Mouse (Mus musculus) intestine, postnatal 0 days (tissue): ENCODE measurements around the gene Nphp1. TPM values are rescaled to one million over a fixed set of nuclear protein-coding genes. Genes with fewer than 3 reads are reported as not detected.

Experiments
- ATAC-seq: fragments of 200-750 bp; cut with Nextera tagmentation; 2 replicates; pipeline ENCODE4 v1.8.0; 2017; ENCODE audit warnings: mild to moderate bottlenecking, moderate TSS enrichment, moderate library complexity
- H3K27ac ChIP-seq: fragments of 300-500 bp; sonication (generic); 2 replicates; pipeline ENCODE4 v1.5.1; 2014; ENCODE audit warnings: mild to moderate bottlenecking, low read depth, low read length, moderate library complexity
- H3K27me3 ChIP-seq: fragments of 300-500 bp; sonication (generic); replicated peaks from 2 replicates; pipeline ENCODE4 v1.6.1; 2014; ENCODE audit warnings: low read length, mixed read lengths; ENCODE audit not compliant: control insufficient read depth, insufficient read depth
- H3K36me3 ChIP-seq: fragments of 300-500 bp; sonication (generic); 2 replicates; pipeline ENCODE4 v1.6.1; 2014; ENCODE audit warnings: mild to moderate bottlenecking, moderate library complexity; ENCODE audit not compliant: control insufficient read depth, insufficient read depth
- H3K4me1 ChIP-seq: fragments of 300-500 bp; sonication (generic); replicated peaks from 2 replicates; pipeline ENCODE4 v1.6.1; 2014; ENCODE audit warnings: antibody characterized with exemption, low read length, mixed read lengths; ENCODE audit not compliant: control insufficient read depth, insufficient read depth
- H3K4me2 ChIP-seq: fragments of 300-500 bp; sonication (generic); replicated peaks from 2 replicates; pipeline ENCODE4 v1.6.1; 2014; ENCODE audit warnings: low read depth, mild to moderate bottlenecking, moderate library complexity
- H3K4me3 ChIP-seq: fragments of 300-500 bp; sonication (generic); 2 replicates; pipeline ENCODE4 v1.5.1; 2014; ENCODE audit warnings: low read depth, low read length
- H3K9ac ChIP-seq: fragments of 300-500 bp; sonication (generic); 2 replicates; pipeline ENCODE4 v1.6.1; 2014; ENCODE audit warnings: mild to moderate bottlenecking, low read depth, low read length
- H3K9me3 ChIP-seq: fragments of 300-500 bp; sonication (generic); 2 replicates; pipeline ENCODE4 v1.6.1; 2016; ENCODE audit warnings: mixed run types; ENCODE audit not compliant: control insufficient read depth
- CTCF ChIP-seq: sonication (generic); IDR thresholded peaks from 2 replicates; pipeline ENCODE4 v1.5.1; 2016; ENCODE audit warnings: low read depth, mild to moderate bottlenecking, control low read depth, antibody characterized with exemption, moderate library complexity
- WGBS: fragments of 180-500 bp; shearing (Covaris S2); extraction: QIAGEN DNeasy Blood & Tissue Kit; methylation state at CpG from one replicate; pipeline ENCODE4 v1.1.7; 2014; 5-methylcytosine and 5-hydroxymethylcytosine counted together
- polyA plus RNA-seq: library from polyadenylated mRNA; unstranded; fragments of >200 nt; fragmentation: Nextera tagmentation; extraction: Ambion mirVana; gene quantifications from 2 replicates; pipeline ENCODE4 v1.2.1, GENCODE M21; 2015

Nphp1 gene
- polyA plus RNA-seq, 1 experiment from 2014 or later, result 13.0 TPM

GRCm38 (mm10) chr2:127789651-127790270 lies 1.1 kb upstream of the Nphp1 start:
- Histone ChIP-seq H3K4me1 (peaks cover 8% of the 10 kb centered on the region; the same call in 1 of the 2 replicates), H3K27me3 (no peaks in the 10 kb centered on the region), H3K27ac (no peak overlapping the region), H3K9ac (0 out of 2 replicates have a peak overlapping the region, but pooled peaks have one; percentile 69), H3K4me2 (peak overlapping the region; percentile 80), H3K9me3 (no peaks in the 10 kb centered on the region), H3K4me3 (peak overlapping the region; percentile 69), H3K36me3 (no peaks in the 10 kb centered on the region)
- 24% methylated on average over 9 of the region's 9 CpGs for WGBS
- ATAC-seq, result no peak
- no peak for TF ChIP-seq CTCF

DNA sequence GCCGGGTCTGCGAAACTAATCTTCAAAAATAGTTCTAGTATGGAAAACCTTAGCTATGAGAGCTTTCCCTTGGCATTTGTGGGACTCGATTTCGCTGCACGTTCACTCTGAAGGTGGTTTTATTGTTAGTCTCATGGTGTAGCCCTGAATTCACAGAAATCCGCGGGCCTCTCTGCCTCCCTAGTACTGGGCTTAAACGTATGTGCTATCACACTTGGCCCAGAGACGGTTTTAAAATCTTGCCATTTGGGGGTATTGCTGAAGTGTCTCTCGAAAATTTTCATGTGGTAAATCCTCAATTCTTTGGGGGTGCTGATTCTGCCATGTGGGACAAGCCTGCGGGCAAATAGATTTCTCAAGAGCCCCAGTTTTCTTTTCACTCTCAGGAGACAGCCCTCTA lies 441 bp upstream of the Nphp1 start:
- H3K27me3 ChIP-seq, result no peaks in the 10 kb centered on the region
- peaks cover 8% of the 10 kb centered on the region; the same call in 1 of the 2 replicates for H3K4me1 ChIP-seq
- H3K27ac ChIP-seq, result no peak overlapping the region
- WGBS, result 5% methylated on average over 11 of the region's 11 CpGs
- TF ChIP-seq CTCF, result no peak
- no peaks in the 10 kb centered on the region for H3K9me3 ChIP-seq
- ATAC-seq, result peak; percentile 23; the same call in 1 of the 2 replicates
- H3K4me3 ChIP-seq, result peak overlapping the region; percentile 69
- peak overlapping the region; percentile 80 for H3K4me2 ChIP-seq
- peak overlapping the region; percentile 69 for H3K9ac ChIP-seq
- H3K36me3 ChIP-seq, result no peaks in the 10 kb centered on the region

DNA sequence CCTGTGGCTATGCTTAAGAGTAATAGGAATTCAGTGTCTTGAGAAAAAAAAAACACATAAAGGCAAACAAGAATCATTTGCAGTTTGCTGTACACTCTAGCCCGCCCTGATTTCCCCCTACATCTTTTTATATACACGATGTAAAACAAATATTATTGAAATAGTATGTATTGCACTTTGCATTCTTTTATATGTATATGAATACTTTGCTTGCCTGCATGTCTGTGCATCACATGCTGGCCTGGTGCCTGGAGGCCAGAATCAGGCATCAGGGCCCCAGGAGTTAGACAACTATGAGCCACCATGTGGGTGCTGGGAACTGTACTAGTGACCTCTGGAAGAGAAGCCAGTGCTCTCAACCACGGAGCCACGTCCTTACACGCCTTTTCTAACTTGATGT lies 1.5 kb downstream of the Nphp1 start:
- H3K4me2 ChIP-seq, result no peak overlapping the region
- H3K27me3 ChIP-seq, result no peaks in the 10 kb centered on the region
- H3K36me3 ChIP-seq, result no peaks in the 10 kb centered on the region
- no peak for TF ChIP-seq CTCF
- H3K9me3 ChIP-seq, result no peaks in the 10 kb centered on the region
- no peak for ATAC-seq
- no peak overlapping the region for H3K27ac ChIP-seq
- no peak overlapping the region for H3K4me3 ChIP-seq
- H3K4me1 ChIP-seq, result peaks cover 8% of the 10 kb centered on the region; the same call in 1 of the 2 replicates
- WGBS, result 89% methylated on average over 5 of the region's 5 CpGs
- no peak overlapping the region for H3K9ac ChIP-seq

DNA sequence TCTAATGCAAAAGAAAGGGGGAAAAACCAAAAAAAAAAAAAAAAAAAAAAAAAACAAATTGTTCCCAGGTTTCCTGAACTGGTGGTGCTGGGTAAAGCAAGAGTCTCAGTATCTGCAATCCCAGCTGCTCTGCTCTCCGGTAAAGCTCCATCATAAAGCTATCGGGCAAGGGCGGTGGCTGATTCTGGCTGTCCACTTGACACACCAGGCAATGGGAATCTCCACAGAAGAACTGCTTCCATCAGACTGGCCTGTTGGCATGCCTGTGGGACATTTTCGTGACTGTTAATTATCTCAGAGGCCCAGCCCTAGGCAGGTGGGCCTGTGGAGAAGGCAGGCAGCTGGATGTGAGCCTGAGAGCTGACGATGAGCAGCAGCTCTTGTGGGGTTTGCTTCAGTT lies 10.2 kb downstream of the Nphp1 start:
- no peaks in the 10 kb centered on the region for H3K27me3 ChIP-seq
- no peak overlapping the region for H3K4me3 ChIP-seq
- no peak for ATAC-seq
- WGBS, result 83% methylated on average over 5 of the region's 5 CpGs
- no peak overlapping the region for H3K9ac ChIP-seq
- H3K4me2 ChIP-seq, result no peak overlapping the region
- no peak for TF ChIP-seq CTCF
- H3K4me1 ChIP-seq, result no peaks in the 10 kb centered on the region
- no peaks in the 10 kb centered on the region; the same call in 1 of the 2 replicates for H3K36me3 ChIP-seq
- H3K9me3 ChIP-seq, result no peaks in the 10 kb centered on the region
- no peak overlapping the region for H3K27ac ChIP-seq

- TF ChIP-seq CTCF, result no peak
- WGBS, result 78% methylated on average over 3 of the region's 3 CpGs
- no peaks in the 10 kb centered on the region for H3K4me1 ChIP-seq
- no peak overlapping the region for H3K4me3 ChIP-seq
- no peaks in the 10 kb centered on the region for H3K27me3 ChIP-seq
- H3K4me2 ChIP-seq, result no peak overlapping the region
- no peak overlapping the region for H3K9ac ChIP-seq
- no peak for ATAC-seq
- no peaks in the 10 kb centered on the region for H3K9me3 ChIP-seq
- H3K27ac ChIP-seq, result no peak overlapping the region
- no peaks in the 10 kb centered on the region; the same call in 1 of the 2 replicates for H3K36me3 ChIP-seq
Observed at GRCm38 (mm10) chr2:127775013-127775412, 13.7 kb downstream of the Nphp1 start.

- no peak for TF ChIP-seq CTCF
- no peaks in the 10 kb centered on the region; the same call in 1 of the 2 replicates for H3K36me3 ChIP-seq
- no peak overlapping the region for H3K4me3 ChIP-seq
- no peak overlapping the region for H3K9ac ChIP-seq
- no peaks in the 10 kb centered on the region for H3K4me1 ChIP-seq
- no peak overlapping the region for H3K4me2 ChIP-seq
- no peaks in the 10 kb centered on the region for H3K9me3 ChIP-seq
- H3K27me3 ChIP-seq, result no peaks in the 10 kb centered on the region
- WGBS, result 44% methylated on average over 1 of the region's 1 CpGs
- H3K27ac ChIP-seq, result no peak overlapping the region
- no peak for ATAC-seq
Observed at GRCm38 (mm10) chr2:127774578-127774941, 14.1 kb downstream of the Nphp1 start.
